Mouse (Mus musculus) neural tube, postnatal 0 days (tissue): ENCODE data around the gene Zfp317. TPM values are rescaled to one million over a fixed set of nuclear protein-coding genes. Genes with fewer than 3 reads are reported as not detected.

ENCODE experiments used
- polyA plus RNA-seq: library from polyadenylated mRNA; unstranded; fragments of >200 nt; fragmentation: Nextera tagmentation; extraction: Ambion mirVana; gene quantifications from 2 replicates; pipeline ENCODE4 v1.2.1, GENCODE M21; 2015

Gene Zfp317
- 18.3 and 18.7 TPM in 2 replicates for polyA plus RNA-seq

GRCm38 (mm10) chr9:19621843-19622822, at the start of gene Zfp317:
Gene Zfp317, plus strand, starts transcription at chr9:19622102.

GRCm38 (mm10) chr9:19582317-19582716, 39.6 kb upstream of the Zfp317 start, which contains the start of gene Olfr855:
Gene Olfr855, plus strand, starts transcription at chr9:19582617.

Other genes starting within 250 kb of the Zfp317 start
- not detected in 2 replicates for gene Olfr847, start 243.4 kb upstream of the Zfp317 start, polyA plus RNA-seq
- not detected in 2 replicates for gene Olfr849, start 181.8 kb upstream of the Zfp317 start, polyA plus RNA-seq
- gene Olfr850, start 143.9 kb upstream of the Zfp317 start, polyA plus RNA-seq: not detected in 2 replicates
- gene Olfr851, start 128.8 kb upstream of the Zfp317 start, polyA plus RNA-seq: not detected in 2 replicates
- gene Olfr853, start 81.0 kb upstream of the Zfp317 start, polyA plus RNA-seq: not detected in 2 replicates
- gene Olfr854, start 54.7 kb upstream of the Zfp317 start, polyA plus RNA-seq: not detected in 2 replicates
- not detected in 2 replicates for gene Olfr855, start 39.5 kb upstream of the Zfp317 start, polyA plus RNA-seq
- gene Olfr857, start 87.3 kb downstream of the Zfp317 start, polyA plus RNA-seq: not detected in 2 replicates
- not detected in 2 replicates for gene Olfr58, start 158.2 kb downstream of the Zfp317 start, polyA plus RNA-seq
- gene Olfr859, start 182.8 kb downstream of the Zfp317 start, polyA plus RNA-seq: not detected in 2 replicates
- not detected in 2 replicates for gene Olfr860, start 227.6 kb downstream of the Zfp317 start, polyA plus RNA-seq